Mouse (Mus musculus) embryonic facial prominence, embryonic 14.5 days (tissue): ENCODE measurements around the gene Phlpp1. TPM values are rescaled to one million over a fixed set of nuclear protein-coding genes. Genes with fewer than 3 reads are reported as not detected.

Experiments used
- ATAC-seq: fragments of 200-750 bp; cut with Nextera tagmentation; 2 replicates; pipeline ENCODE4 v1.8.0; 2017; ENCODE audit warnings: low read depth, moderate number of reproducible peaks, moderate TSS enrichment
- DNase-seq: peaks from one replicate; pipeline ENCODE4 v3.0.0-alpha.2; 2015; ENCODE audit warnings: low spot score
- H3K27ac ChIP-seq: fragments of 300-500 bp; sonication (generic); replicated peaks from 2 replicates; pipeline ENCODE4 v1.5.1; 2014; ENCODE audit warnings: low read depth, mild to moderate bottlenecking, low read length, moderate library complexity
- H3K27me3 ChIP-seq: fragments of 300-500 bp; sonication (generic); replicated peaks from 2 replicates; pipeline ENCODE4 v1.6.1; 2014; ENCODE audit warnings: low read length; ENCODE audit not compliant: control insufficient read depth, insufficient read depth
- H3K36me3 ChIP-seq: fragments of 300-500 bp; sonication (generic); 2 replicates; pipeline ENCODE4 v1.6.1; 2014; ENCODE audit warnings: low read length, mixed read lengths; ENCODE audit not compliant: control insufficient read depth, insufficient read depth
- H3K4me1 ChIP-seq: fragments of 300-500 bp; sonication (generic); 2 replicates; pipeline ENCODE4 v1.6.1; 2014; ENCODE audit warnings: antibody characterized with exemption, low read length; ENCODE audit not compliant: control insufficient read depth, insufficient read depth
- H3K4me2 ChIP-seq: fragments of 300-500 bp; sonication (generic); 2 replicates; pipeline ENCODE4 v1.6.1; 2014; ENCODE audit warnings: low read depth, mild to moderate bottlenecking, low read length, moderate library complexity, mixed read lengths
- H3K4me3 ChIP-seq: fragments of 300-500 bp; sonication (generic); 2 replicates; pipeline ENCODE4 v1.5.1; 2014; ENCODE audit warnings: low read depth, mild to moderate bottlenecking, low read length
- H3K9ac ChIP-seq: fragments of 300-500 bp; sonication (generic); 2 replicates; pipeline ENCODE4 v1.6.1; 2014; ENCODE audit warnings: low read depth, mild to moderate bottlenecking, low read length, moderate library complexity, mixed read lengths
- H3K9me3 ChIP-seq: fragments of 300-500 bp; sonication (generic); 2 replicates; pipeline ENCODE4 v1.6.1; 2016; ENCODE audit warnings: low read length; ENCODE audit not compliant: control insufficient read depth
- WGBS: fragments of 180-500 bp; shearing (Covaris S2); extraction: QIAGEN DNeasy Blood & Tissue Kit; methylation state at CpG from one replicate; pipeline ENCODE4 v1.1.7; 2014; 5-methylcytosine and 5-hydroxymethylcytosine counted together
- polyA plus RNA-seq: library from polyadenylated mRNA; unstranded; fragments of >200 nt; fragmentation: Nextera tagmentation; extraction: Ambion mirVana; gene quantifications from 2 replicates; pipeline ENCODE4 v1.2.1, GENCODE M21; 2014

Gene Phlpp1
- polyA plus RNA-seq, 1 experiment from 2014 or later: 5.1 TPM

DNA sequence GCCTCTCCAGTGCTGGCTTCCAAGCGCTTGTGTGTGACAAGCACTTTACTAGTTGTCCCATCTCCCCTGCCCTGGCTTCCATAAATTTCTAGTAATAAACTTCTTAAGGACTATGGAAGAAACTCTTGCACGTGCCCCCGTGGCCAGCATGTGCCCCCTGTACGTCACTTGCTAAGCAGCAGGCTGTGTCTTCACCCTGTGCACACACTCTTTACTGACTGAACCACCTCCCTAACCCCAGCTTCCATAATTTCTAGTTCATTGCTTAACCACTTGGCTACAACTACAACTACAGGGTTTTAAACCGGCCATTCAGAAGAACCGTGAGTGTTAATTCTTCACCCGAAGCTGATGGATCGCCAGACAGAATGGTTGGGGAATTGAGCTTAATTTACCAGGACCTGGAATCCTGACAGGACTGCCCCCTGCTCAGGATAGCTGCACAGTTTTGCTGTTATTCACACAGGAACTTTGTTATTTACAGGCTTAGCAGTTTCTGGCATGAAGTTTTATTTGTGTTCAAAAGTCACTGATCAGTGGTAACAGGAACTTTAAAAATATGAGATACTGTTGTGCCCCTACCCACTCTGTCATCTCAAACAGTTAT, 21.4 kb downstream of the Phlpp1 start:
- Histone ChIP-seq H3K4me3 (no peak overlapping the region), H3K9me3 (no peaks in the 10 kb centered on the region), H3K4me1 (peaks cover under 1% of the 10 kb centered on the region; the same call in 1 of the 2 replicates), H3K9ac (no peak overlapping the region), H3K36me3 (no peaks in the 10 kb centered on the region), H3K4me2 (no peak overlapping the region), H3K27me3 (no peaks in the 10 kb centered on the region), H3K27ac (no peak overlapping the region)
- DNase-seq (no peak), ATAC-seq (no peak)
- 72% methylated on average over 8 of the region's 8 CpGs for WGBS

DNA sequence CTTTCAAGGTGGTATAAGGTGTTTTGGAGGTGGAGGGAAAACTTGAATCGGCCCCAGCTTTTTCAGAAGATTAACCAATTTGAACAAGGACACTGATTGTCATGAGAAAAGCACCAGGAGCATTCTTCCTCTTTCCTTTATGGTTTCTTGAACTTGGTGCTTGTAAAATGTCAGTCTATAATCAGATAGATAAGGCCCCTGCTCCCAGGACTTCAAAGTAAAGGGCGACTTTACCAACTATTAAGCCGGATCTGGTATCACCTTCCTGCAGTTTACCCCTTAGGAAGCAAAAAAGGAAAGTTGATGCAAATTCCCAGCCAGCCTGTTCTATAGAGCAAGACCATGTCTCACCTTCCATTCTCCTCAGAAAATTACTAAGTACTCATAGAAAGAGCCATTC, 21.9 kb downstream of the Phlpp1 start:
- WGBS: 75% methylated on average over 3 of the region's 3 CpGs
- H3K4me1 ChIP-seq: peaks cover 5% of the 10 kb centered on the region; the same call in 1 of the 2 replicates
- H3K4me2 ChIP-seq: no peak overlapping the region
- no peak for DNase-seq
- no peak for ATAC-seq
- H3K27me3 ChIP-seq: no peaks in the 10 kb centered on the region
- no peaks in the 10 kb centered on the region for H3K36me3 ChIP-seq
- no peak overlapping the region for H3K4me3 ChIP-seq
- no peak overlapping the region for H3K27ac ChIP-seq
- no peaks in the 10 kb centered on the region for H3K9me3 ChIP-seq
- H3K9ac ChIP-seq: no peak overlapping the region

DNA sequence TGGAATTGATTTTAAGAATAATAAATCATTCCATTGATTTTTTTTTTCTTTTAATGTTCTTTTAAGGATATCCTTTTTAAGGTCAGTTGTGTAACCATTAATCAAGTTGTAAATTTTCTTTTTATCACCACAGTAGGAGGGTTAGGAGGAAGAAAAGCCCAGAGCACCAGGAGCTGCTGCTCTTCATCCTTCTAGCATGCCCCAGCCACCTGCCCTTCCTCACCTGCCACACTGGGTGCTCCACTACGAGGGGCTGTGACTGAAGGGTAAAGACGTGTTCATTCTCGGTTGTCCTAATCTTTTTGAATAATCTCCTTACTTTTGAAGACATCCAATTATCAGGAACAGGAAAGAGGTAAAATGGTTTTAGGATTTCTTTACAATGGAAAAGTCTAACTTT, 22.7 kb downstream of the Phlpp1 start:
- H3K27ac ChIP-seq: no peak overlapping the region
- WGBS: 74% methylated on average over 3 of the region's 3 CpGs
- no peaks in the 10 kb centered on the region for H3K9me3 ChIP-seq
- no peak overlapping the region for H3K9ac ChIP-seq
- DNase-seq (no peak), ATAC-seq (no peak)
- H3K4me1 ChIP-seq: peaks cover 5% of the 10 kb centered on the region; the same call in 1 of the 2 replicates
- H3K4me2 ChIP-seq: no peak overlapping the region
- H3K27me3 ChIP-seq: no peaks in the 10 kb centered on the region
- no peaks in the 10 kb centered on the region for H3K36me3 ChIP-seq
- no peak overlapping the region for H3K4me3 ChIP-seq

- H3K4me3 ChIP-seq: no peak overlapping the region
- no peaks in the 10 kb centered on the region for H3K36me3 ChIP-seq
- no peaks in the 10 kb centered on the region for H3K9me3 ChIP-seq
- no peak overlapping the region; the same call in 1 of the 2 replicates for H3K27ac ChIP-seq
- DNase-seq (no peak), ATAC-seq (no peak)
- H3K27me3 ChIP-seq: no peaks in the 10 kb centered on the region
- H3K4me1 ChIP-seq: peaks cover 8% of the 10 kb centered on the region; the same call in 1 of the 2 replicates
- no peak overlapping the region for H3K4me2 ChIP-seq
- H3K9ac ChIP-seq: no peak overlapping the region
- WGBS: 66% methylated on average over 5 of the region's 5 CpGs
Observed at GRCm38 (mm10) chr1:106197991-106198390, 26.4 kb downstream of the Phlpp1 start.

- Histone ChIP-seq H3K4me2 (no peak overlapping the region), H3K27ac (no peak overlapping the region; the same call in 1 of the 2 replicates), H3K4me3 (no peak overlapping the region), H3K27me3 (no peaks in the 10 kb centered on the region), H3K36me3 (no peaks in the 10 kb centered on the region), H3K9ac (no peak overlapping the region), H3K9me3 (no peaks in the 10 kb centered on the region), H3K4me1 (peaks cover 16% of the 10 kb centered on the region; the same call in 1 of the 2 replicates)
- ATAC-seq (no peak), DNase-seq (no peak)
- 86% methylated on average over 4 of the region's 4 CpGs for WGBS
Observed at GRCm38 (mm10) chr1:106199109-106199508, 27.6 kb downstream of the Phlpp1 start.

GRCm38 (mm10) chr1:106199686-106200085, 28.1 kb downstream of the Phlpp1 start:
- Histone ChIP-seq H3K4me3 (no peak overlapping the region), H3K9ac (no peak overlapping the region), H3K9me3 (no peaks in the 10 kb centered on the region), H3K4me2 (no peak overlapping the region), H3K4me1 (peaks cover 21% of the 10 kb centered on the region; the same call in 1 of the 2 replicates), H3K36me3 (no peaks in the 10 kb centered on the region), H3K27ac (no peak overlapping the region), H3K27me3 (no peaks in the 10 kb centered on the region)
- WGBS: 21% methylated on average over 2 of the region's 2 CpGs
- DNase-seq (peak; percentile 86), ATAC-seq (peak; percentile 51; the same call in 1 of the 2 replicates)

DNA sequence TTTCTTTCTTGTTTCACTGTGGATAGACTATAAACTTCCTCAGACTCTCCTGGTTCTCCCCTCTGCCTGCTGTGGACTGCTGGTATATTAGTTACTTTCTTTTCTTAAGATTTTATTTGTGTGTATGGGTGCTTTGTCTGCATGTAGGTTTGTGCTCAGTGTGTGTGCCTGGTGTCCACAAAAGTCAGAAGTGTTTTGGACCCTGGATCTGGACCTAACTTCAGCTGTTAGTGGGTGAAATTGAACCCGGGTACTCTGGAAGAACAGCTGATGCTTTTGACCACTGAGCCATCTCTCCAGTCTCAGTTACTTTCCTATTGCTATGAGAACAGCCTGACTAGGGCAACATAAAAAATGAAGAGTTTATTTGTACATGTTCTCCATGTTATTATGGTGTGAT, 29.5 kb downstream of the Phlpp1 start:
- Histone ChIP-seq H3K4me2 (no peak overlapping the region), H3K4me1 (peaks cover 26% of the 10 kb centered on the region), H3K9me3 (no peaks in the 10 kb centered on the region), H3K9ac (no peak overlapping the region), H3K4me3 (no peak overlapping the region), H3K36me3 (no peaks in the 10 kb centered on the region), H3K27ac (no peak overlapping the region), H3K27me3 (no peaks in the 10 kb centered on the region)
- WGBS: 90% methylated on average over 1 of the region's 1 CpGs
- DNase-seq (no peak), ATAC-seq (no peak)

GRCm38 (mm10) chr1:106201929-106202328, 30.4 kb downstream of the Phlpp1 start:
- ATAC-seq (peak; percentile 65; the same call in 1 of the 2 replicates), DNase-seq (peak; percentile 64)
- Histone ChIP-seq H3K4me3 (no peak overlapping the region), H3K27ac (no peak overlapping the region), H3K36me3 (no peaks in the 10 kb centered on the region), H3K4me2 (no peak overlapping the region), H3K9ac (no peak overlapping the region), H3K4me1 (peaks cover 26% of the 10 kb centered on the region), H3K27me3 (no peaks in the 10 kb centered on the region), H3K9me3 (no peaks in the 10 kb centered on the region)
- 67% methylated on average over 4 of the region's 4 CpGs for WGBS

DNA sequence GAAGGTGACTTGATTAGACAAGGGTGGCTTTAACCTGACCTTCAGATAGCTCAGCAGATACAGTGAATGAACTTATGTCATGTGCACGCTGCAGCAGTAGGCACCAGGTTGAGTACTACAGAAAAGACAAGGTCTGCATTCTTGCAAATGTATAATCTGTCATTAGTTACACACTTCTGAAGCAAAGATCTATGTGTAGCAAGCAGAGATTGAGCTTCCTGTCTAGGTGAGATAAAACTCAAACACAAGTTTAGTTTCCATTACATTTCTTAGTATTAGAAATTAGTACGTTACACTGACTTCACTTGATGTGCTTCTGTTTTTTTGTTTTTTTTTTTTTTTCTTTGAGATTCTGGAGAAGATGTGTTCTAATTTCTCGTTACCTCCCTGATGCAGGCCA, 32.4 kb downstream of the Phlpp1 start:
- 61% methylated on average over 3 of the region's 3 CpGs for WGBS
- H3K36me3 ChIP-seq: no peaks in the 10 kb centered on the region
- no peak for ATAC-seq
- H3K4me3 ChIP-seq: no peak overlapping the region
- no peak overlapping the region for H3K4me2 ChIP-seq
- H3K9me3 ChIP-seq: no peaks in the 10 kb centered on the region; the same call in 1 of the 2 replicates
- no peak overlapping the region for H3K27ac ChIP-seq
- H3K9ac ChIP-seq: no peak overlapping the region
- no peaks in the 10 kb centered on the region for H3K27me3 ChIP-seq
- no peak for DNase-seq
- peaks cover 25% of the 10 kb centered on the region for H3K4me1 ChIP-seq
